9 mouse cellular contexts compared by ENCODE assay signal in the genomic region with DNA sequence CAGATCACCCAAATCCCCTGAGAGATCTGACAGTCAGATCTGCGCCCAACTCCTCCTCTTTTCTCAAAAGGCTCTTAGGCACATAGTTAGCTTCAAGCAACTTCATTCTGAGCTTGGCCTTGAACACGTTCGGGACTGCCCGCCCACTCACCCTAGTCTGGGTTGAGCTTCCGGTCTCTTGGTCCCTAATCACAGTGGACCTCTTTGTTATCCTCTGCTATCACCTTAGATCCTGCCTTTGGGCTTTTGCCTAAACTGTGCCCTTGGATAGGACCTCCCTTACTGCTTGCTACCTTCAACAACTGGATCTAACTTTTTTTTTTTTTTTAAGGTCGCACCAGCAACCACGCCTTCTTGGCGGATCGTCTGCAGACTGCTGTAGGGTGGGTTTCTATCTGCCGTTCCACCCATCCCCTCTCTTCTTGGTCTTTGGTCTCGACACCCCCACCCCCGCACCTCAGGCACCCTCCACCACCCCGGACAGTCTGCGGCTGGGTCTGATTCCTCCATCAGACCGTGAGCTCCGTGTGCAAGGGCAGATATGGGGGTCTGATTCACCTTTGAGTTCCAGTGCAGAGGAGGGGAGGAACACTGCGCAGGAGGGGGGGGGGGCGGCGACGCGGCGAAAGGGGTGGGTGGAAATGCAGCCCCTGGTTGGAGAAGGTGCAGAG. TPM values are rescaled to one million over a fixed set of nuclear protein-coding genes. Genes with fewer than 3 reads are reported as not detected.
A peak's percentile ranks its signal among the peaks of the same experiment; 100 is the strongest.
DNase-seq lines count a peak whose midpoint lies in the region; ATAC-seq and TF ChIP-seq lines count a peak whose summit lies in the region.
"Had no signal": no experiment of that assay in that cellular context is flagged by ENCODE, and none has a peak within 500 bp of the region (broad histone marks: within the 10 kb centered on the region; RNA-seq: fewer than 3 reads in every experiment).

No protein-coding gene starts in this region.

- intact Hi-C loops in heart, adult 2 months (cut with DNase I), result loop anchor here (1.0 kb wide), 1 partner anchor 12 kb away; no protein-coding TSS in a partner anchor

- H3K9ac ChIP-seq in heart, adult 2 months (ENCODE audit: low read depth, low read length), result peak overlapping the region; percentile 96
- peak overlapping the region; percentile 66 for H3K9ac ChIP-seq in liver, postnatal 0 days (replicated peaks)

- H3K27me3 ChIP-seq in heart, adult 2 months (ENCODE audit: control insufficient read depth, insufficient read depth, low read length), result no peaks in the 10 kb centered on the region
- H3K27me3 ChIP-seq in liver, postnatal 0 days (ENCODE audit: insufficient read depth, low read length), result peaks cover 11% of the 10 kb centered on the region; the same call in 1 of the 2 replicates

- H3K36me3 ChIP-seq in heart, adult 2 months (ENCODE audit: control insufficient read depth, insufficient read depth, low read length), result peaks cover 1% of the 10 kb centered on the region; the same call in 1 of the 2 replicates
- H3K36me3 ChIP-seq in liver, postnatal 0 days (replicated peaks; ENCODE audit: insufficient read depth, low read length), result no peaks in the 10 kb centered on the region

- H3K4me1 ChIP-seq in heart, adult 2 months (ENCODE audit: control insufficient read depth, insufficient read depth, low read length), result no peaks in the 10 kb centered on the region
- H3K4me1 ChIP-seq in liver, postnatal 0 days (ENCODE audit: insufficient read depth), result 0 out of 2 replicates have a peak, but pooled peaks cover 5% of the 10 kb centered on the region

- WGBS in heart, adult 2 months, result 2% methylated on average over 19 of the region's 22 CpGs
- WGBS in liver, postnatal 0 days (ENCODE audit: insufficient replicate concordance), result 2% methylated on average over 18 of the region's 22 CpGs

- no peak for TF ChIP-seq CTCF in heart, adult 2 months (IDR thresholded peaks at IDR 0.05)
- TF ChIP-seq CTCF in liver, postnatal 0 days (IDR thresholded peaks at IDR 0.05; ENCODE audit: low read depth), result no peak

- peak; percentile 70 for DNase-seq in 416B (ENCODE audit: low read depth)
- DNase-seq in Muller cell, postnatal 12 days (ENCODE audit: inconsistent ontology term), result peak; percentile 55
- DNase-seq in cerebellum, postnatal 36 days, result peak; percentile 44 to 54
- peak; percentile 57 to 63 for DNase-seq in heart, adult 2 months
- DNase-seq in kidney, adult 11 months, result peak; percentile 58
- no peak for DNase-seq in liver, postnatal 0 days
- peak; percentile 29 for DNase-seq in ovary, postnatal 10 days (ENCODE audit: low spot score)
- no peak for DNase-seq in c-Kit-positive CD71-positive TER-119-positive erythroid progenitor cells, embryonic 14.5 days (ENCODE audit: low spot score)

- peak overlapping the region; percentile 77 for H3K4me2 ChIP-seq in liver, postnatal 0 days (ENCODE audit: low read depth, low read length)

- H3K27ac ChIP-seq in heart, adult 2 months, result peak overlapping the region; percentile 98
- H3K27ac ChIP-seq in liver, postnatal 0 days (ENCODE audit: low read depth), result peak overlapping the region; percentile 83

- H3K4me3 ChIP-seq in heart, adult 2 months, result peak overlapping the region; percentile 82
- peak overlapping the region; percentile 70 for H3K4me3 ChIP-seq in liver, postnatal 0 days (ENCODE audit: low read depth, low read length)

- no peaks in the 10 kb centered on the region for H3K9me3 ChIP-seq in liver, postnatal 0 days (ENCODE audit: low read length)

- no peak; the same call in 1 of the 2 replicates for ATAC-seq in liver, postnatal 0 days

- TF ChIP-seq POLR2A in heart, adult 2 months (IDR thresholded peaks at IDR 0.05; ENCODE audit: insufficient read depth, low read depth, low read length), result peak; percentile 51; the same call in 1 of the 2 replicates

- no peaks in the 10 kb centered on the region for H3K79me2 ChIP-seq in heart, adult 2 months (replicated peaks; ENCODE audit: control insufficient read depth, insufficient read depth, low read length)

- no peak for TF ChIP-seq EP300 in heart, adult 2 months (IDR thresholded peaks at IDR 0.05; ENCODE audit: insufficient read depth, low read depth, low read length)
- no peak for TF ChIP-seq EP300 in liver, postnatal 0 days (IDR thresholded peaks at IDR 0.05; ENCODE audit: low read depth)

RNA-seq across cellular contexts. Expression of a gene that starts 0.9 kb away (rescaled TPM):
- 10 to 100 TPM in 1 of 2 experiments, 1 to 10 TPM in 1; 9.2 to 15.3 TPM for total RNA-seq in heart, adult 2 months (2021)
- 17.8 and 19.3 TPM in 2 replicates for polyA plus RNA-seq in heart, adult 2 months (2012; rRNA removed)
- 2.1 and 3.1 TPM in 2 replicates for polyA plus RNA-seq in liver, postnatal 0 days (2015; fragmentation: Nextera tagmentation; extraction: Ambion mirVana)

RNA-seq across cellular contexts. Expression of a gene that starts 28.9 kb away (rescaled TPM):
- total RNA-seq in heart, adult 2 months (2021), result under 1 TPM; 0.18 to 0.25 TPM
- polyA plus RNA-seq in heart, adult 2 months (2012; rRNA removed), result 0.64 and 0.80 TPM in 2 replicates
- 0.08 and 0.09 TPM in 2 replicates for polyA plus RNA-seq in liver, postnatal 0 days (2015; fragmentation: Nextera tagmentation; extraction: Ambion mirVana)

RNA-seq across cellular contexts. Expression of a gene that starts 57.7 kb away (rescaled TPM):
- total RNA-seq in heart, adult 2 months (2021), result not detected
- polyA plus RNA-seq in heart, adult 2 months (2012; rRNA removed), result 0.53 and 0.66 TPM in 2 replicates
- 13.3 and 13.7 TPM in 2 replicates for polyA plus RNA-seq in liver, postnatal 0 days (2015; fragmentation: Nextera tagmentation; extraction: Ambion mirVana)
- total RNA-seq: gastrocnemius, adult 8-10 months had no signal

Comparison
In these comparisons a context has a peak if more than half of its experiments do, and no peak if none do; other contexts are left out.
1. DNase-seq: peak in 416B (single experiment), Muller cell, postnatal 12 days (single experiment), cerebellum, postnatal 36 days (2 of 2), heart, adult 2 months (2 of 2), kidney, adult 11 months (single experiment) and ovary, postnatal 10 days (single experiment); none in liver, postnatal 0 days (single experiment) and c-Kit-positive CD71-positive TER-119-positive erythroid progenitor cells, embryonic 14.5 days (single experiment).